Mouse (Mus musculus): Measurements from ENCODE around the gene Zfp281. TPM values are rescaled to one million over a fixed set of nuclear protein-coding genes. Genes with fewer than 3 reads are reported as not detected.

Zfp281 gene
- polyA plus RNA-seq, 1 experiment, result 17.0 TPM

Other genes with a start within 250 kb of the Zfp281 start
- gene Ddx59, start 209.6 kb upstream of the Zfp281 start, polyA plus RNA-seq (2012; rRNA removed), result 6.6 and 7.8 TPM in 2 replicates
- 0.25 and 0.30 TPM in 2 replicates for gene Kif14, start 158.6 kb upstream of the Zfp281 start, polyA plus RNA-seq (2012; rRNA removed)